Mouse (Mus musculus) midbrain, embryonic 11.5 days (tissue): ENCODE results near the gene Gjd3. TPM values are rescaled to one million over a fixed set of nuclear protein-coding genes. Genes with fewer than 3 reads are reported as not detected.

Source experiments
- ATAC-seq: fragments of 200-750 bp; cut with Nextera tagmentation; 2 replicates; pipeline ENCODE4 v1.8.0; 2017; ENCODE audit warnings: moderate TSS enrichment, moderate library complexity; ENCODE audit not compliant: low FRiP score
- DNase-seq: peaks from one replicate; pipeline ENCODE4 v3.0.0; 2015; ENCODE audit warnings: low spot score; ENCODE audit errors: missing footprints
- H3K27ac ChIP-seq: fragments of 300-500 bp; sonication (generic); 2 replicates; pipeline ENCODE4 v1.5.1; 2014; ENCODE audit warnings: low read depth, low read length
- H3K27me3 ChIP-seq: fragments of 300-500 bp; sonication (generic); 2 replicates; pipeline ENCODE4 v1.6.1; 2014; ENCODE audit warnings: mild to moderate bottlenecking, low read length, moderate library complexity, mixed read lengths; ENCODE audit not compliant: control insufficient read depth, insufficient read depth
- H3K36me3 ChIP-seq: fragments of 300-500 bp; sonication (generic); 2 replicates; pipeline ENCODE4 v1.6.1; 2014; ENCODE audit warnings: mild to moderate bottlenecking, low read length, moderate library complexity, mixed read lengths; ENCODE audit not compliant: control insufficient read depth, insufficient read depth
- H3K4me1 ChIP-seq: fragments of 300-500 bp; sonication (generic); 2 replicates; pipeline ENCODE4 v1.6.1; 2014; ENCODE audit warnings: low read length; ENCODE audit not compliant: control insufficient read depth, insufficient read depth
- H3K4me2 ChIP-seq: fragments of 300-500 bp; sonication (generic); 2 replicates; pipeline ENCODE4 v1.6.1; 2014; ENCODE audit warnings: mild to moderate bottlenecking, moderate library complexity
- H3K4me3 ChIP-seq: fragments of 300-500 bp; sonication (generic); 2 replicates; pipeline ENCODE4 v1.5.1; 2014; ENCODE audit warnings: low read depth, low read length
- H3K9ac ChIP-seq: fragments of 300-500 bp; sonication (generic); 2 replicates; pipeline ENCODE4 v1.6.1; 2014; ENCODE audit warnings: low read length
- H3K9me3 ChIP-seq: fragments of 300-500 bp; sonication (generic); 2 replicates; pipeline ENCODE4 v1.6.1; 2016; ENCODE audit warnings: low read length; ENCODE audit not compliant: control insufficient read depth
- WGBS: fragments of 180-500 bp; shearing (Covaris S2); extraction: QIAGEN DNeasy Blood & Tissue Kit; methylation state at CpG from one replicate; pipeline ENCODE4 v1.1.7; 2014; 5-methylcytosine and 5-hydroxymethylcytosine counted together
- polyA plus RNA-seq: library from polyadenylated mRNA; unstranded; fragments of >200 nt; fragmentation: Nextera tagmentation; extraction: Ambion mirVana; gene quantifications from 2 replicates; pipeline ENCODE4 v1.2.1, GENCODE M21; 2014

Gene Gjd3
- polyA plus RNA-seq, 1 experiment from 2014 or later: not detected

- Histone ChIP-seq H3K9me3 (no peaks in the 10 kb centered on the region), H3K4me3 (peak overlapping the region; percentile 62), H3K27me3 (peaks cover 26% of the 10 kb centered on the region), H3K27ac (no peak overlapping the region), H3K4me1 (peaks cover 67% of the 10 kb centered on the region), H3K36me3 (no peaks in the 10 kb centered on the region), H3K9ac (peak overlapping the region; percentile 70), H3K4me2 (peak overlapping the region; percentile 100)
- WGBS: under 1% methylated on average over 18 of the region's 18 CpGs
- no peak for ATAC-seq
- peak; percentile 93 for DNase-seq
Measured at GRCm38 (mm10) chr11:98961051-98961592, 21.7 kb downstream of the Gjd3 start.

GRCm38 (mm10) chr11:98960313-98960906, 22.4 kb downstream of the Gjd3 start:
- DNase-seq (peak; percentile 96), ATAC-seq (peak; percentile 13; the same call in 1 of the 2 replicates)
- H3K9ac ChIP-seq: peak overlapping the region; percentile 70
- H3K36me3 ChIP-seq: no peaks in the 10 kb centered on the region
- H3K4me1 ChIP-seq: peaks cover 64% of the 10 kb centered on the region
- peak overlapping the region; percentile 100 for H3K4me2 ChIP-seq
- H3K27me3 ChIP-seq: peaks cover 26% of the 10 kb centered on the region
- 0% methylated on average over 46 of the region's 53 CpGs for WGBS
- H3K9me3 ChIP-seq: no peaks in the 10 kb centered on the region
- peak overlapping the region; percentile 62 for H3K4me3 ChIP-seq
- no peak overlapping the region for H3K27ac ChIP-seq

GRCm38 (mm10) chr11:98959437-98960312, 23.1 kb downstream of the Gjd3 start:
- peaks cover 26% of the 10 kb centered on the region for H3K27me3 ChIP-seq

GRCm38 (mm10) chr11:98956340-98956739, 26.5 kb downstream of the Gjd3 start:
- Histone ChIP-seq H3K36me3 (no peaks in the 10 kb centered on the region), H3K4me2 (no peak overlapping the region), H3K9ac (no peak overlapping the region), H3K27me3 (peaks cover 8% of the 10 kb centered on the region), H3K27ac (no peak overlapping the region), H3K4me3 (no peak overlapping the region), H3K9me3 (no peaks in the 10 kb centered on the region), H3K4me1 (peaks cover 46% of the 10 kb centered on the region)
- DNase-seq: no peak
- no peak for ATAC-seq
- WGBS: 87% methylated on average over 8 of the region's 10 CpGs

More at GRCm38 (mm10) chr11:98959437-98960312, 23.1 kb downstream of the Gjd3 start:
- Histone ChIP-seq H3K4me3 (peak overlapping the region; percentile 62), H3K9ac (peak overlapping the region; percentile 70), H3K4me2 (peak overlapping the region; percentile 100), H3K27ac (no peak overlapping the region), H3K9me3 (no peaks in the 10 kb centered on the region), H3K36me3 (no peaks in the 10 kb centered on the region), H3K4me1 (peaks cover 64% of the 10 kb centered on the region)
- ATAC-seq (peak; percentile 46), DNase-seq (peak; percentile 92)
- WGBS: under 1% methylated on average over 42 of the region's 43 CpGs

GRCm38 (mm10) chr11:98955707-98956235, 27.0 kb downstream of the Gjd3 start:
- DNase-seq (no peak), ATAC-seq (no peak)
- Histone ChIP-seq H3K9ac (no peak overlapping the region), H3K4me2 (no peak overlapping the region), H3K27ac (no peak overlapping the region), H3K9me3 (no peaks in the 10 kb centered on the region), H3K27me3 (peaks cover 2% of the 10 kb centered on the region; the same call in 1 of the 2 replicates), H3K4me1 (peaks cover 40% of the 10 kb centered on the region), H3K36me3 (no peaks in the 10 kb centered on the region), H3K4me3 (no peak overlapping the region)
- 37% methylated on average over 7 of the region's 7 CpGs for WGBS

- ATAC-seq (0 out of 2 replicates have a peak, but pooled peaks have one; percentile 29), DNase-seq (no peak)
- Histone ChIP-seq H3K9ac (peak overlapping the region; percentile 30; the same call in 1 of the 2 replicates), H3K4me1 (peaks cover 37% of the 10 kb centered on the region), H3K4me3 (no peak overlapping the region), H3K9me3 (no peaks in the 10 kb centered on the region), H3K27me3 (no peaks in the 10 kb centered on the region), H3K4me2 (no peak overlapping the region; the same call in 1 of the 2 replicates), H3K27ac (peak overlapping the region; percentile 57; the same call in 1 of the 2 replicates), H3K36me3 (no peaks in the 10 kb centered on the region)
- WGBS: 17% methylated on average over 16 of the region's 17 CpGs
Measured at GRCm38 (mm10) chr11:98954801-98955706, 27.8 kb downstream of the Gjd3 start.

GRCm38 (mm10) chr11:98954373-98954772, 28.4 kb downstream of the Gjd3 start:
- ATAC-seq (peak; percentile 70), DNase-seq (peak; percentile 97)
- Histone ChIP-seq H3K9ac (peak overlapping the region; percentile 30; the same call in 1 of the 2 replicates), H3K27me3 (no peaks in the 10 kb centered on the region), H3K9me3 (no peaks in the 10 kb centered on the region), H3K27ac (no peak overlapping the region; the same call in 1 of the 2 replicates), H3K36me3 (no peaks in the 10 kb centered on the region), H3K4me2 (peak overlapping the region; percentile 27; the same call in 1 of the 2 replicates), H3K4me1 (peaks cover 31% of the 10 kb centered on the region), H3K4me3 (no peak overlapping the region)
- WGBS: 8% methylated on average over 10 of the region's 10 CpGs

- Histone ChIP-seq H3K27me3 (no peaks in the 10 kb centered on the region), H3K27ac (no peak overlapping the region; the same call in 1 of the 2 replicates), H3K9ac (peak overlapping the region; percentile 9; the same call in 1 of the 2 replicates), H3K4me2 (peak overlapping the region; percentile 27; the same call in 1 of the 2 replicates), H3K4me1 (peaks cover 26% of the 10 kb centered on the region), H3K36me3 (no peaks in the 10 kb centered on the region), H3K4me3 (no peak overlapping the region), H3K9me3 (no peaks in the 10 kb centered on the region)
- WGBS: 31% methylated on average over 13 of the region's 13 CpGs
- DNase-seq: no peak
- ATAC-seq: peak; percentile 14; the same call in 1 of the 2 replicates
Measured at GRCm38 (mm10) chr11:98953835-98954320, 28.9 kb downstream of the Gjd3 start.
